Mouse (Mus musculus) limb, embryonic 14.5 days (tissue): ENCODE data around the gene Tmem163. TPM values are rescaled to one million over a fixed set of nuclear protein-coding genes. Genes with fewer than 3 reads are reported as not detected.
A peak's percentile ranks its signal among the peaks of the same experiment; 100 is the strongest.

ENCODE experiments used
- ATAC-seq: fragments of 200-750 bp; cut with Nextera tagmentation; 2 replicates; pipeline ENCODE4 v1.8.0; 2017; ENCODE audit warnings: low read depth, moderate number of reproducible peaks, moderate TSS enrichment; ENCODE audit not compliant: low FRiP score
- DNase-seq: peaks from one replicate; pipeline ENCODE4 v3.0.0-alpha.2; 2015; ENCODE audit warnings: low spot score
- H3K27ac ChIP-seq: fragments of 300-500 bp; sonication (generic); replicated peaks from 2 replicates; pipeline ENCODE4 v1.5.1; 2014; ENCODE audit warnings: low read depth, mild to moderate bottlenecking, low read length, moderate library complexity, mixed read lengths
- H3K27me3 ChIP-seq: fragments of 300-500 bp; sonication (generic); 2 replicates; pipeline ENCODE4 v1.6.1; 2014; ENCODE audit warnings: low read length, mixed read lengths; ENCODE audit not compliant: control insufficient read depth, insufficient read depth
- H3K36me3 ChIP-seq: fragments of 300-500 bp; sonication (generic); 2 replicates; pipeline ENCODE4 v1.6.1; 2014; ENCODE audit warnings: mild to moderate bottlenecking, low read length, moderate library complexity, mixed read lengths; ENCODE audit not compliant: control insufficient read depth, insufficient read depth
- H3K4me1 ChIP-seq: fragments of 300-500 bp; sonication (generic); 2 replicates; pipeline ENCODE4 v1.6.1; 2014; ENCODE audit warnings: antibody characterized with exemption, low read length, mixed read lengths; ENCODE audit not compliant: control insufficient read depth, insufficient read depth
- H3K4me2 ChIP-seq: fragments of 300-500 bp; sonication (generic); replicated peaks from 2 replicates; pipeline ENCODE4 v1.6.1; 2014; ENCODE audit warnings: low read depth, mild to moderate bottlenecking, low read length, moderate library complexity; ENCODE audit not compliant: severe bottlenecking
- H3K4me3 ChIP-seq: fragments of 300-500 bp; sonication (generic); replicated peaks from 2 replicates; pipeline ENCODE4 v1.5.1; 2014; ENCODE audit warnings: low read length
- H3K9ac ChIP-seq: fragments of 300-500 bp; sonication (generic); 2 replicates; pipeline ENCODE4 v1.6.1; 2014; ENCODE audit warnings: mild to moderate bottlenecking, low read depth, low read length, moderate library complexity; ENCODE audit not compliant: severe bottlenecking
- H3K9me3 ChIP-seq: fragments of 300-500 bp; sonication (generic); 2 replicates; pipeline ENCODE4 v1.6.1; 2016; ENCODE audit warnings: low read length; ENCODE audit not compliant: control insufficient read depth
- POLR2A ChIP-seq: fragments of 200-500 bp; IDR thresholded peaks from 2 replicates; pipeline ENCODE4 v1.8.0; 2012; ENCODE audit warnings: inconsistent platforms, mild to moderate bottlenecking, moderate library complexity, borderline replicate concordance; ENCODE audit not compliant: insufficient read depth, insufficient read length; ENCODE audit errors: extremely low read depth
- WGBS: fragments of 180-500 bp; shearing (Covaris S2); extraction: QIAGEN DNeasy Blood & Tissue Kit; methylation state at CpG from one replicate; pipeline ENCODE4 v1.1.7; 2014; 5-methylcytosine and 5-hydroxymethylcytosine counted together
- polyA plus RNA-seq, 2 experiments: library from polyadenylated mRNA; depleted of rRNA in 1 of 2; stranded (reverse) in 1 of 2; unstranded in 1 of 2; fragments of >200 nt; fragmentation: Nextera tagmentation in 1 of 2; extraction: Ambion mirVana in 1 of 2; gene quantifications; 2 replicates each; pipeline versions ENCODE4 v1.2.1 to v1.2.3; 2012 to 2014

The Tmem163 gene
- polyA plus RNA-seq, 2 experiments, result 1.7 to 2.6 TPM

DNA sequence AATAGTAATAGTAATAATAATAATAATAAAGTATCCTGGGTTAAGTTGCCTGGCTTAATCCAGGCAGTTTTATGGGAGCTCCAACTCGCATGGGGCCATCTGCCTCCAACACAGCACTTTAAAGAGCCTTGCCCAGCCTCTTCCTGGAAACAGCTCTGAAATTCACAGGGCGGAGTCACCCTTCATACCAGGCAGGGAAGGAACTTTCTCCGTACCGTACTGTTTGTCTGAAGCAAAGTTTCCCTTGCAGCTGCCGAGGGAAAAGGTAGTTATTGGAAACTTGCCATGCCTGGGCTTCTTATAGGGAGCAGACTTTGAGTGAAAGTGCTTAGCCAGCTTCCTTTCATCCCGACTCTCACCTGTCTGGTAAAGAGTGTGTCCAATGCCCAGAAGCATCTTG is 242.3 kb downstream of the Tmem163 start:
- TF ChIP-seq POLR2A, result no peak
- ATAC-seq, result no peak
- Histone ChIP-seq H3K9ac (no peak overlapping the region), H3K9me3 (no peaks in the 10 kb centered on the region), H3K27ac (no peak overlapping the region), H3K4me1 (peaks cover 34% of the 10 kb centered on the region), H3K36me3 (no peaks in the 10 kb centered on the region), H3K4me3 (no peak overlapping the region), H3K27me3 (no peaks in the 10 kb centered on the region), H3K4me2 (no peak overlapping the region)
- WGBS, result 23% methylated on average over 6 of the region's 6 CpGs
- DNase-seq, result peak; percentile 47

Other genes starting within 250 kb of the Tmem163 start
- 0.03 TPM in 1 of 2 replicates, not detected in the other for gene Acmsd, start 49.9 kb upstream of the Tmem163 start, polyA plus RNA-seq (2012; rRNA removed)
- 0.11 and 0.12 TPM in 2 replicates for gene Acmsd, start 49.9 kb upstream of the Tmem163 start, polyA plus RNA-seq (2014; fragmentation: Nextera tagmentation; extraction: Ambion mirVana)
- gene Ccnt2, start 94.6 kb upstream of the Tmem163 start, polyA plus RNA-seq (2012; rRNA removed), result 53.6 and 63.4 TPM in 2 replicates
- gene Ccnt2, start 94.6 kb upstream of the Tmem163 start, polyA plus RNA-seq (2014; fragmentation: Nextera tagmentation; extraction: Ambion mirVana), result 67.0 and 72.9 TPM in 2 replicates
- gene Map3k19, start 175.5 kb upstream of the Tmem163 start, polyA plus RNA-seq (2012; rRNA removed), result not detected in 2 replicates
- not detected in 2 replicates for gene Map3k19, start 175.5 kb upstream of the Tmem163 start, polyA plus RNA-seq (2014; fragmentation: Nextera tagmentation; extraction: Ambion mirVana)
- gene Rab3gap1, start 189.2 kb upstream of the Tmem163 start, polyA plus RNA-seq (2012; rRNA removed), result 18.4 and 18.5 TPM in 2 replicates
- gene Rab3gap1, start 189.2 kb upstream of the Tmem163 start, polyA plus RNA-seq (2014; fragmentation: Nextera tagmentation; extraction: Ambion mirVana), result 21.4 and 23.3 TPM in 2 replicates